In genomic region chr6:135364041-135364745, GRCm38 (mm10) we compare ENCODE assay signal across 8 mouse cellular contexts. TPM values are rescaled to one million over a fixed set of nuclear protein-coding genes. Genes with fewer than 3 reads are reported as not detected.
DNase-seq lines count a peak whose midpoint lies in the region; ATAC-seq lines count a peak whose summit lies in the region.

No protein-coding gene starts in this region.

- H3K27ac ChIP-seq in heart, embryonic 11.5 days (ENCODE audit: low read depth, low read length) = peak overlapping the region; percentile 30; the same call in 1 of the 2 replicates
- H3K27ac ChIP-seq in limb, embryonic 10.5 days = peak overlapping the region; percentile 78

- H3K4me3 ChIP-seq in heart, embryonic 11.5 days (ENCODE audit: low read depth, low read length) = peak overlapping the region; percentile 38
- H3K4me3 ChIP-seq in limb, embryonic 10.5 days = no peak overlapping the region

- peaks cover 6% of the 10 kb centered on the region; the same call in 1 of the 2 replicates for H3K4me1 ChIP-seq in heart, embryonic 11.5 days (ENCODE audit: control insufficient read depth, insufficient read depth, low read length)
- H3K4me1 ChIP-seq in limb, embryonic 10.5 days = peaks cover 47% of the 10 kb centered on the region

- no peaks in the 10 kb centered on the region for H3K36me3 ChIP-seq in heart, embryonic 11.5 days (ENCODE audit: control insufficient read depth, insufficient read depth, low read length)
- no peaks in the 10 kb centered on the region for H3K36me3 ChIP-seq in limb, embryonic 10.5 days

- no peaks in the 10 kb centered on the region for H3K27me3 ChIP-seq in heart, embryonic 11.5 days (ENCODE audit: control insufficient read depth, insufficient read depth, low read length)
- H3K27me3 ChIP-seq in limb, embryonic 10.5 days (ENCODE audit: low read depth, poor library complexity, severe bottlenecking) = no peaks in the 10 kb centered on the region

- DNase-seq in 3134 (ENCODE audit: extremely low read depth, insufficient read length, low spot score) = peak; percentile 68
- peak; percentile 43 to 60 for DNase-seq in CD8-positive naive resting alpha-beta T cell, adult 2 months (ENCODE audit: low read depth in 2 of 2, low spot score in 2 of 2)
- DNase-seq in limb, embryonic 10.5 days (ENCODE audit: low spot score) = no peak
- peak; percentile 79 for DNase-seq in skeletal muscle tissue, adult 2 months (ENCODE audit: low read depth, low spot score)
- DNase-seq in left cerebral cortex, adult 8-10 months (ENCODE audit: low spot score in 2 of 2) = no peak
- no peak for DNase-seq in right cerebral cortex, adult 18-20 months
- no peak for DNase-seq in left cerebral cortex, postnatal 14 days (ENCODE audit: low spot score in 2 of 2)

- ATAC-seq in heart, embryonic 11.5 days (replicated peaks; ENCODE audit: insufficient number of reproducible peaks, low FRiP score, low TSS enrichment) = no peak

- 31% methylated on average over 9 of the region's 9 CpGs for WGBS in heart, embryonic 11.5 days (ENCODE audit: insufficient replicate concordance)
- 25% methylated on average over 9 of the region's 9 CpGs for WGBS in limb, embryonic 10.5 days

- no peak overlapping the region for H3K9ac ChIP-seq in heart, embryonic 11.5 days (ENCODE audit: low read depth, low read length)

- intact Hi-C loops in left cerebral cortex, postnatal 14 days (cut with DNase I) = no loop called here

- H3K4me2 ChIP-seq in heart, embryonic 11.5 days = peak overlapping the region; percentile 46

- H3K9me3 ChIP-seq in heart, embryonic 11.5 days (replicated peaks; ENCODE audit: control insufficient read depth, low read length) = no peaks in the 10 kb centered on the region
- H3K9me3 ChIP-seq in limb, embryonic 10.5 days (replicated peaks) = no peaks in the 10 kb centered on the region

RNA-seq across cellular contexts. Expression of gene Emp1, which starts 1.8 kb away (rescaled TPM):
- polyA plus RNA-seq in heart, embryonic 11.5 days (2014; fragmentation: Nextera tagmentation; extraction: Ambion mirVana) = 7.7 and 10.0 TPM in 2 replicates
- 5.0 and 9.0 TPM in 2 replicates for polyA plus RNA-seq in limb, embryonic 10.5 days (2016; fragmentation: Nextera tagmentation; extraction: Ambion mirVana)
- 1 to 10 TPM; 1.6 to 1.9 (median 1.7) TPM for total RNA-seq in left cerebral cortex, adult 8-10 months (2022)
- total RNA-seq in left cerebral cortex, postnatal 14 days (2021) = 1 to 10 TPM; 3.4 to 3.6 TPM

RNA-seq across cellular contexts. Expression of gene Pbp2, which starts 54.0 kb away (rescaled TPM):
- not detected in 2 replicates for polyA plus RNA-seq in heart, embryonic 11.5 days (2014; fragmentation: Nextera tagmentation; extraction: Ambion mirVana)
- 0.11 and 0.19 TPM in 2 replicates for polyA plus RNA-seq in limb, embryonic 10.5 days (2016; fragmentation: Nextera tagmentation; extraction: Ambion mirVana)
- total RNA-seq in left cerebral cortex, adult 8-10 months (2022) = under 1 TPM in 1 of 4 experiments, not detected in 3; 0.48 TPM
- under 1 TPM; 0.34 to 0.72 TPM for total RNA-seq in left cerebral cortex, postnatal 14 days (2021)

Comparison
In these comparisons a context has a peak if more than half of its experiments do, and no peak if none do; other contexts are left out.
1. DNase-seq: peak in 3134 (single experiment), CD8-positive naive resting alpha-beta T cell, adult 2 months (2 of 2) and skeletal muscle tissue, adult 2 months (single experiment); none in limb, embryonic 10.5 days (single experiment), left cerebral cortex, adult 8-10 months (0 of 2), right cerebral cortex, adult 18-20 months (single experiment) and left cerebral cortex, postnatal 14 days (0 of 2).